Mouse (Mus musculus) cerebellum, adult 2 months (tissue): ENCODE measurements around the gene 5330417C22Rik. TPM values are rescaled to one million over a fixed set of nuclear protein-coding genes. Genes with fewer than 3 reads are reported as not detected.

Experiments used
- DNase-seq, 2 experiments: peaks; one replicate each; pipeline ENCODE4 v3.0.0; 2021
- H3K27ac ChIP-seq: fragments of 200-500 bp; 2 replicates; pipeline ENCODE4 v1.5.1; 2012; ENCODE audit warnings: low read length, control low read depth, inconsistent platforms; ENCODE audit not compliant: insufficient read depth
- H3K27me3 ChIP-seq: fragments of 200-500 bp; 2 replicates; pipeline ENCODE4 v1.6.1; 2012; ENCODE audit warnings: inconsistent platforms, mild to moderate bottlenecking, low read length, moderate library complexity; ENCODE audit not compliant: control insufficient read depth, insufficient read depth
- H3K4me1 ChIP-seq: fragments of 200-500 bp; 2 replicates; pipeline ENCODE4 v1.6.1; 2011; ENCODE audit warnings: low read length; ENCODE audit not compliant: control insufficient read depth, insufficient read depth
- H3K4me3 ChIP-seq: fragments of 200-500 bp; replicated peaks from 2 replicates; pipeline ENCODE3; 2011; ENCODE audit warnings: mild to moderate bottlenecking, low read depth, low read length, control low read depth; ENCODE audit not compliant: insufficient read depth
- CTCF ChIP-seq: fragments of 200-500 bp; IDR thresholded peaks from 2 replicates; pipeline ENCODE4 v1.5.1; 2011; ENCODE audit warnings: low read depth, mild to moderate bottlenecking, control low read depth, low read length, moderate library complexity, borderline replicate concordance; ENCODE audit not compliant: insufficient read depth
- POLR2A ChIP-seq: fragments of 200-500 bp; IDR thresholded peaks from 2 replicates; pipeline ENCODE4 v1.6.1; 2011; ENCODE audit warnings: low read length, control low read depth, borderline replicate concordance; ENCODE audit not compliant: insufficient read depth
- WGBS: fragments of 180-500 bp; shearing (Covaris S2); methylation state at CpG from one replicate; pipeline ENCODE4 v1.1.7; 2018; 5-methylcytosine and 5-hydroxymethylcytosine counted together
- polyA plus RNA-seq: library from polyadenylated mRNA; depleted of rRNA; stranded (reverse); fragments of >200 nt; gene quantifications from 2 replicates; pipeline ENCODE4 v1.2.3, GENCODE M21; 2012

5330417C22Rik gene
- polyA plus RNA-seq, 1 experiment = 5.4 TPM

DNA sequence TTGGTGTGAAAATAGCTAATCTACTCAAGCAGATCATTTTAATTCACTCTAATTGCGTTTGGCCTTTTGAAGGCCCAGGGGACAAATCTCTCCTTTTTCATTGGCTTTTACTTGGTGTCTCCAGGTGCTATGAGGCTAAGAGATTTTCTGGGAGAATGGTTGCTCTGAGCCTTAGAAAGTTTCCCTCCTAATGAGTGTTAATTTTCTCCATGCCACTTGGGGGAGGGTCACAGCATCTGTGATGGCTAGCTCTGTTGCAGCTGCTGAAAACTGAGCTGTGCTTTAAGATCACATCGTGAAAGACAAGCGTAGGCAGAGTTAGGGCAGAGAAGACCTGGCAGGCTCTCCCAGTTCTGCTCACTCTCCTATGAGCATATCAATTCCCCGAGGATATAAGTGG lies 40.9 kb downstream of the 5330417C22Rik start:
- 55% methylated on average over 4 of the region's 4 CpGs for WGBS
- no peak for TF ChIP-seq POLR2A
- no peak for TF ChIP-seq CTCF
- Histone ChIP-seq H3K4me3 (no peak overlapping the region), H3K27me3 (no peaks in the 10 kb centered on the region; the same call in 1 of the 2 replicates), H3K27ac (no peak overlapping the region), H3K4me1 (peaks cover 3% of the 10 kb centered on the region; the same call in 1 of the 2 replicates)
- no peak for DNase-seq

DNA sequence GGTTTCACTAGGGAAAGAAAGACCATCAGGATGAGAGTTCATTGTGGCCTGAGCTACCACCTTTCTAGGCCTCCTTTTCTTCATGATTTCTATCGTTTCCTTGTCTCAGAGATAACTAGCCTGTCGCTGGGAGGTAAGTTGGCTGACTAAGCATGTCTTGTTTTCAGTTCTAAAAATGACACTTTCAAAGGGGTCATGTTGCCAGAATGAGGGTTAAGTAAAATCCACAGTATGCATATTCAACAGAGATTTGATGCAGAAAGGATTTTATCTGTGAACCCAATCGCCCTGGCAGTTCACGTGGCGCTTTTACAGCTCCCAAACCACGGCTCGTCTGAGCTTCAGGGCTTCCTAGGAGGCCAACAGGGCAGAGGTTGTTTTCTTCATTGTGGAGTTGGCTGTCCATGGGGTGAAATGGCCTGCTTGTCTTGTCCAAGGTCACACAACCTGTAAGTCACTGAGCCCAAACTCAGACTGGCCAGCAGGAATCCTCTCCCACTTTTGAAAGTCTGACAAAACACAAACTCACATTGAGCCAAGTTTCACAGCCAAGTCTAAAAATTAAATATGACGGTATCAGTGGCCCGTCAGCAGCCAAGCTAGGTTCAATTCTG lies 41.4 kb downstream of the 5330417C22Rik start:
- H3K27ac ChIP-seq = no peak overlapping the region
- peaks cover 3% of the 10 kb centered on the region; the same call in 1 of the 2 replicates for H3K4me1 ChIP-seq
- no peaks in the 10 kb centered on the region; the same call in 1 of the 2 replicates for H3K27me3 ChIP-seq
- no peak for TF ChIP-seq POLR2A
- no peak for TF ChIP-seq CTCF
- no peak for DNase-seq
- WGBS = 87% methylated on average over 9 of the region's 9 CpGs
- H3K4me3 ChIP-seq = no peak overlapping the region

DNA sequence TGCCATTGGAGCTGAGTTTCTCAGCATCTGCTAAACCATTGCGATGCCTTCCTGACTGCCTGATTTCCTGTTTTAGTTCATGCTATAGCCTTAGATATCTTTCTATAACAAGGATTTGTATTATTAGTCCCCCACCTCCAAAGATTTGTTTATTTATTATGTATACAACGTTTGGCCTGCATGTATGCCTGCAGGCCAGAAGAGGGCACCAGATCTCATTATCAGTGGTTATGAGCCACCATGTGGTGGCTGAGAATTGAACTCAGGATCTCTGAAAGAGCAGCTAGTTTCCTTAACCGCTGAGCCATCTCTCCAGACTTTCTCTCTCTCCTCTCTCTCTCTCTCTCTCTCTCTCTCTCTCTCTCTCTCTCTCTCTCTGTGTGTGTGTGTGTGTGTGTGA lies 46.4 kb downstream of the 5330417C22Rik start:
- DNase-seq = no peak
- no peak overlapping the region for H3K4me3 ChIP-seq
- H3K27ac ChIP-seq = no peak overlapping the region
- no peak for TF ChIP-seq CTCF
- no peak for TF ChIP-seq POLR2A
- H3K4me1 ChIP-seq = no peaks in the 10 kb centered on the region
- WGBS = 65% methylated on average over 3 of the region's 3 CpGs
- H3K27me3 ChIP-seq = no peaks in the 10 kb centered on the region; the same call in 1 of the 2 replicates

GRCm38 (mm10) chr3:108484749-108485148 lies 51.6 kb downstream of the 5330417C22Rik start:
- Histone ChIP-seq H3K4me3 (no peak overlapping the region), H3K27me3 (no peaks in the 10 kb centered on the region; the same call in 1 of the 2 replicates), H3K4me1 (no peaks in the 10 kb centered on the region), H3K27ac (no peak overlapping the region)
- TF ChIP-seq CTCF = no peak
- TF ChIP-seq POLR2A = no peak
- WGBS = 96% methylated on average over 4 of the region's 4 CpGs
- DNase-seq = no peak

DNA sequence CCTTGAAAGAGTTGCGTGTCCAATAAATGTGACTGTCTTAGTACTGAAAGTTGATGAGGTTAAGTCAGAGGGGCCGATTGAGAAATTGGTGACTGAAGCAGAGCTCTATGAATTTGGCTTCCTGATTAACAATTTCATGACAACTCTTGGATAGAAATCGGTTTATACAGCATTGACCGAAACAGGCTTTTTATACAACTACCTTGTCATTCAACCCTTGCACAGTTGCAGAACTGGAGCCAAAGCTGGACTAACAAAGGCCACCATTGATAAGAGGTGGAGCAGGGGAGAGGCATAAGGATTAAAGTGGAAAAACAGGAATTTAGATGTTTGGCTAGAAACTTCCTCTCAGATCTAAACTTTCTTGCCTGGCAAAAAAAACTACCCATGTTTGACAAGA lies 57.5 kb downstream of the 5330417C22Rik start:
- WGBS = 91% methylated on average over 4 of the region's 4 CpGs
- Histone ChIP-seq H3K27me3 (no peaks in the 10 kb centered on the region; the same call in 1 of the 2 replicates), H3K4me1 (no peaks in the 10 kb centered on the region)

GRCm38 (mm10) chr3:108476761-108477619 lies 59.3 kb downstream of the 5330417C22Rik start:
- no peak for TF ChIP-seq POLR2A
- TF ChIP-seq CTCF = no peak
- 74% methylated on average over 14 of the region's 14 CpGs for WGBS

More for the DNA sequence above, 57.5 kb downstream of the 5330417C22Rik start:
- no peak overlapping the region for H3K4me3 ChIP-seq
- DNase-seq = no peak
- H3K27ac ChIP-seq = no peak overlapping the region
- TF ChIP-seq POLR2A (no peak), CTCF (no peak)

GRCm38 (mm10) chr3:108475496-108475895 lies 60.8 kb downstream of the 5330417C22Rik start:
- DNase-seq = no peak
- TF ChIP-seq POLR2A = no peak
- TF ChIP-seq CTCF = no peak
- 22% methylated on average over 5 of the region's 5 CpGs for WGBS
- no peak overlapping the region for H3K4me3 ChIP-seq
- H3K4me1 ChIP-seq = no peaks in the 10 kb centered on the region
- no peaks in the 10 kb centered on the region for H3K27me3 ChIP-seq
- no peak overlapping the region for H3K27ac ChIP-seq

More at GRCm38 (mm10) chr3:108476761-108477619, 59.3 kb downstream of the 5330417C22Rik start:
- Histone ChIP-seq H3K27me3 (no peaks in the 10 kb centered on the region; the same call in 1 of the 2 replicates), H3K4me1 (no peaks in the 10 kb centered on the region), H3K27ac (no peak overlapping the region), H3K4me3 (no peak overlapping the region)
- no peak for DNase-seq

- Histone ChIP-seq H3K27me3 (no peaks in the 10 kb centered on the region), H3K27ac (no peak overlapping the region), H3K4me3 (no peak overlapping the region), H3K4me1 (no peaks in the 10 kb centered on the region)
- no peak for DNase-seq
- WGBS = 98% methylated on average over 7 of the region's 7 CpGs
- TF ChIP-seq POLR2A (no peak), CTCF (no peak)
These were observed 61.4 kb downstream of the 5330417C22Rik start for GRCm38 (mm10) chr3:108474969-108475368.
